Mouse (Mus musculus): ENCODE data around the gene Atp13a5.

Gene Atp13a5

DNA sequence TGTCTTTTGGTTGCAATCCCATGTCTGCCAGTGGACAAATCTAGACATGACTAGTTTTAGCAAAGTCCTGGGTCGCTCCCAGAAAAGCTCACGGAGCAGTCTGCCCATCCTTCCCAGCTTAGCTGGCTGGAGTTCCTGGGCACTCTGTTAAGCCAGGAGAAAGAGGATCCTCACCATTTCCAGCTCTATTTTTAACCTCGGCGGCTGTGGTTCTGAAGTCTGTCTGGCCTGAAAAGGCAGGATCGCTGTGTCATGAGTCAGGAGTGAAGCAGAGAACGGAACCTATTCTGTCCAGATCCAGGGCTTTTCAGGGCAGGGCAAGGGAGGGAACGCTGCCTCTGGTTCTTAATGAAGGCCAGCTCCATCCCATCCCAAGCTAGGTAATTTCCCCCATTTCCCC lies 169.7 kb downstream of the Atp13a5 start:
- peak; percentile 24; the same call in 1 of the 2 replicates for ATAC-seq (ENCODE audit: insufficient number of reproducible peaks, low FRiP score, low TSS enrichment)

DNA sequence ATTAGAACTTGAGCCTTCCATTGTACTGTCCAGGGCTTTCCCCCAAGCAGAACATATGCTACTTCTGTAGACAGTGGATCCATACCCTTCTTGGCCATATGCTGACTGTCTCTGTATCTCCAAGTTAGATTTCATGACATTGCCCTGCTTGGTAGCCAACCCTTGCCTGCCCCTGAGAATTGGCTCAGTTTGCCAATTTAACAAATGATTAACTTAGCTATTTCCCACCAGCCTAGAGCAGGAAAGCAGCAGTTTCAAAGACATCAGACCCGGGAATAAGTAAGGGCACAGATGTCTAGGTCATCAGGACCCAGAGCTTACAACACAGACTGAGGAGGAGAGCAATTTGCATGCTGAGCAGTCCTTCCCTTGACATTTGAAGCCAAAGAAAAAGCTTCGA lies 173.0 kb downstream of the Atp13a5 start:
- ATAC-seq (ENCODE audit: insufficient number of reproducible peaks, low FRiP score, low TSS enrichment) = no peak

DNA sequence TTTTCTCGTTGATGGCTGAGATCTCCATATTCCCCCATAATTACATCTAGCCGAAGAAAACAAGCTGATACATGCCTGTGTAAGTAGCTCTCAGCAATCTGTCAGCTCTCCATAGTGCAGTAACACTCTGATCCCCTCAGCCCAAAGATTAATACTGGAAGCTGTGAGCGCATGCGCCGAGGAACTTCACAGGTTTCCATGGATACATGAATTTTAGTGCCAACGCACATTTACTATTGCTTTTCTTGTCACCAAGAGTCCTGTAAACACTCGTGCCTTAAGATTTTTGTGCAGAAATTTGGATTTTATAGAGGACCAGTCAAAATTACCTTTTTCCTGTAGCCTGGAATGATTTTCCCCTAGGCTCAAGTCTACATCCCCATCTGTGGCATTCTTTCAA lies 173.7 kb downstream of the Atp13a5 start:
- ATAC-seq (ENCODE audit: insufficient number of reproducible peaks, low FRiP score, low TSS enrichment) = no peak

DNA sequence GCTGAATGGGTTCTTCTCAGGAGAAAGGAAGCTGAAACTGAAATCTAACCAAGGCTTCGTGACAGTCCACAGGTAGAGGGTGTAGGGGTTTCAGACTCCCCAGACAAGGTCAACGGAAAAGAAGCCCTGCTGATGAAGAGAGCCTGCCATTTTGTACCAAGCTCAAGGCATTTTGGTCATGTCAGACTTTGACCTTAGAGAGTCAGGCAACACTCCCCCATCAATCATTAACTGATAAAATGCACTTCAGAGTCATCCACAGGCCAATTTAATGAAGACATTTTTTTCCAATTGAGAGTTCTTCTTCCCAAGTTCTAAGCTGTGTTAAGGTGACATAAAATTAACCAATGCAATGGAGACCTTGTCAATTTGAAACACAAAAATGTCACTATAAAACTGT lies 177.4 kb downstream of the Atp13a5 start:
- no peak for ATAC-seq (ENCODE audit: insufficient number of reproducible peaks, low FRiP score, low TSS enrichment)

DNA sequence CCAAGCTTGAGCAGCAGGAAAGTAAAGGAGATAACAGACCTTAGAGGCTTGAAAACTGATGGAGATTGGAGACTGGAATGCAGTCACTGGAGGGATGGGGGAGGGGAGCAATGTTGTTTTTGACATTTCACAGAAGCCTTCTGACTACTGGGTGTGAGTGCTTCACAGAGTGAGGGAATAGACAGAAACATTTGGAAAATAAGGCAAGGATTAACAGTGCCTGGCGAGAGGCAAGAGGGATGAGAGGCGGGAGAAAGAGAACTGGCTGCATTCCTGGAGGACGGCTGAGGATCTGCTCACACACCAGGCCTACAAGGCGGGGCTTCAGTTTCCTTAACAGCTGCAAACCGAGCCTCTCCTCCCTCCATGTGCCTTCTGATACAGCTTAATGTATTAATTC lies 180.1 kb downstream of the Atp13a5 start:
- no peak for ATAC-seq (ENCODE audit: insufficient number of reproducible peaks, low FRiP score, low TSS enrichment)

DNA sequence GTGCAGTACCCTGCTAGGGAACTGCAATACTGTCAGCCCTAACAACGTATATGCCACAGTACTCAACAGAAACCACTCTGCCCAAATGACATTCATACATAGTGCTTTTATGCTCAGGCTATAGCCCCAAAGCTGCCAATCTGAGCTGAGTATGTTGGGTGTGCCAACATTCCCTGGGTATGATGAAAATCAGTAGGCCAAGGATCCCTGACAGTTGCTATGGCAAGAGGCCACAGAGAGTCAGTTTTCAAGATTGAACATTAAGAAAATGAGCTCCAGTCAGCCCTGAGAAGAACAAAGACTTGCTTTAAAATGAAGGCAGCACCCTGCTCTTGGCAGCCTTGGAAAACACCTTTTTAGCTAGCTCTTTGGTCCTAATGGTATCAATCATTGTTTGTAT lies 183.4 kb downstream of the Atp13a5 start:
- no peak for ATAC-seq (ENCODE audit: insufficient number of reproducible peaks, low FRiP score, low TSS enrichment)

DNA sequence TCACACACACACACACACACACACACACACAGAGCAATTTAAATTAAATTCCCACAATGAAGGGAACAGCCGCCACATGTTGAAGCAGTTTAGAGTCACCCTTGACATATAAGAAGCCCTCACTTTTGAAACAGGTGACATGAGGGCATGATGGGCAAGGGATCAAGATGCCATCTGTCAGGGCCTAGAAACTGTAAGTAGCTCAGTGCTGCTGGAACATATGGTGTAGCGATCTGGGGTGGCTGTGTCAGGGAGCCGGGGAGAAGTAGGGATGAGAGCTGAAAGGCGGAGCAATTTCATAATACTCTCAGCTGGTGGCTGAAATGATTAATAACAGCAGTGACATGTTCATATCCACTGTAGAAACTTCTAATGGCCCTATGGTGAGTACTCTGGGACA lies 184.6 kb downstream of the Atp13a5 start:
- peak; percentile 87 for ATAC-seq (ENCODE audit: insufficient number of reproducible peaks, low FRiP score, low TSS enrichment)

DNA sequence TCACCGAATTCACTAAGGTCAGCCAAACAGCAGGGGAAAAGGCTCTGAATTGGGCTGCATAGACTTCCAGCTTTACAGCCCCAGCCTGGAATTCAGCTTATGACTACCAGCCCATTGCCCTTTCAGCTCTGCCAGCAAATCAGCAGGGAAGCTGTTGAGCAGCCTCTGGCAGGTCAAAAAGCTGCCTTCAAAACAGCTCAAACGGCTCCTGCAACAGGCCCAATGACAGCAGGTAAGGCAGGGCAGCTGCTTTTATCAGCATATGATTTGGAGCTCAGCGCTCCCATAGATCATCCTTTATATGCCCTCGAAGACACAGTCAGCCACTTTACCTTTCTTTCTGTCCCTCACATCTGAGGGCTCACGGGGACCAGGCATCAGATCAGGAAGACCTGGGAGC lies 185.6 kb downstream of the Atp13a5 start:
- ATAC-seq (ENCODE audit: insufficient number of reproducible peaks, low FRiP score, low TSS enrichment) = peak; percentile 52
